Mouse (Mus musculus) yolk sac, embryonic 10.5 days (tissue): Measurements from ENCODE around the gene Rad51d.
"Not testable (repeated sequence)": the region's sequence is repeated elsewhere in the genome, so short reads cannot be mapped to it uniquely, and the experiment has no call there.

Experiments used
- DNase-seq: peaks from one replicate; pipeline ENCODE4 v3.0.0-alpha.2; 2017; ENCODE audit warnings: low spot score

Rad51d gene

DNA sequence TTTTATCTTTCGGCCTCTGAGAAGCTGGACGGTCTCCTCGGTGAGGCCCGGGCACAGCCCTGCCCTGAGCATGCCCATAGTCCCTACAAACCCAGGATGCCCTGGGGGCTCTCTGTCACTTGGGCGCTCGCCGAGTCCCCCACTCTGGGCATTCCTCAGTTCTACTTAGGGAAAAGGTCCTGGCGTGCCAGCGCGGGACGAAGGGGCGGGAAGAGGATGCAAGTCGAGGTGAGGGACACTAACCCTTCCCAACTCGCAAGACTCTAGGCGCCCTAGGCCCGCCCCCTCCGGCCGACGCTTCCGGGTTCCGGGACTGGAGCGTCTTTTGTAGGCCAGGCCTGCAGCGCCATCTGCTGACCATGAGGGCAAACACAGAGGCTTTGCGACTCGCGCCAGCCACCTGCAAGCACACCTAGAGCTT lies at the start of gene Rad51d:
Gene Rad51d, minus strand, starts transcription at position 273 of the 421 bp plus-strand sequence.
- DNase-seq: peak; percentile 92

DNA sequence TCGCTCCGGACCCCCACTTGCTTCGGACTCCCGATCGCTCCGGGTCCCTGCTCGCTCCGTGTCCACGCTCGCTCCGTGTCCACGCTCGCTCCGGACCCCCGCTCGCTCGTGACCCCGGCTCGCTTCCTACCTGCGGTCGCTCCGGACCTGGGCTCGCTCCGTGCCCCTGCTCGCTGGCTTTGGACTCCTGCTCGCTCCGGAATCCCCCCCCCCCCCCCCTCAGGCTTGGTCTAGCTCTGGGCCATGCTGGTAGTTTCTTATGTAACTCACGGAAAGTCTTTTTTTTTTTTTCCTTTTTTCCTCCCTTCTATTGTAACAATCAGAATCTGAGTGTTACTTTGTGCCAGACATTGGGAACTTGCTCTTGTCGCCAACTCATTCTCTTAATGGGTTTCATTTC lies 42.8 kb upstream of the Rad51d start:
- no peak for DNase-seq

DNA sequence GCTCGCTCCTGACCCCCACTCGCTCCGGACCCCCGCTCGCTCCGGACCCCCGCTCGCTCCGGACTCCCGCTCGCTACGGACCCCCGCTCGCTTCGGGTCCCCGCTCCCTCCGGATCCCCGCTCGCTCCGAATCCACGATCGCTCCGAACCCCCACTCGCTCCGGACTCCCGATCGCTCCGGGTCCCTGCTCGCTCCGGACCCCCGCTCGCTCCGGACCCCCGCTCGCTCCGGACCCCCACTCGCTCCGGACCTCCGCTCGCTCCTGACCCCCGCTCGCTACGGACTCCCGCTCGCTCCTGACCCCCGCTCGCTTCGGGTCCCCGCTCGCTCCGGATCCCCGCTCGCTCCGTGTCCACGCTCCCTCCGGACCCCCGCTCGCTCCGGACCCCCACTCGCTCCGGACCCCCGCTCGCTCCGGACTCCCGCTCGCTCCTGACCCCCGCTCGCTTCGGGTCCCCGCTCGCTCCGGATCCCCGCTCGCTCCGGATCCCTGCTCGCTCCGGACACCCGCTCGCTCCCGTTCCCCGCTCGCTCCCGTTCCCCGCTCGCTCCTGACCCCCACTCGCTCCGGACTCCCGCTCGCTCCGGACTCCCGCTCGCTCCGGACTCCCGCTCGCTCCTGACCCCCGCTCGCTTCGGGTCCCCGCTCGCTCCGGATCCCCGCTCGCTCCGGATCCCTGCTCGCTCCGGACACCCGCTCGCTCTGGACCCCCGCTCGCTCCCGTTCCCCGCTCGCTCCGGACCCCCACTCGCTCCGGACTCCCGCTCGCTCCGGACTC lies 41.4 kb upstream of the Rad51d start:
- DNase-seq: not testable (repeated sequence)

DNA sequence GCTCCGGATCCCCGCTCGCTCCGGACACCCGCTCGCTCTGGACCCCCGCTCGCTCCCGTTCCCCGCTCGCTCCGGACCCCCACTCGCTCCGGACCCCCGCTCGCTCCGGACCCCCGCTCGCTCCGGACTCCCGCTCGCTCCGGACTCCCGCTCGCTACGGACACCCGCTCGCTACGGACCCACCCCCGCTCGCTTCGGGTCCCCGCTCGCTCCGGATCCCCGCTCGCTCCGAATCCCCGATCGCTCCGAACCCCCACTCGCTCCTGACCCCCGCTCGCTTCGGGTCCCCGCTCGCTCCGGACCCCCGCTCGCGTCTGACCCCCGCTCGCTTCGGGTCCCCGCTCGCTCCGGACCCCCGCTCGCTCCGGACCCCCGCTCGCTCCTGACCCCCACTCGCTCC lies 40.7 kb upstream of the Rad51d start:
- DNase-seq: not testable (repeated sequence)

DNA sequence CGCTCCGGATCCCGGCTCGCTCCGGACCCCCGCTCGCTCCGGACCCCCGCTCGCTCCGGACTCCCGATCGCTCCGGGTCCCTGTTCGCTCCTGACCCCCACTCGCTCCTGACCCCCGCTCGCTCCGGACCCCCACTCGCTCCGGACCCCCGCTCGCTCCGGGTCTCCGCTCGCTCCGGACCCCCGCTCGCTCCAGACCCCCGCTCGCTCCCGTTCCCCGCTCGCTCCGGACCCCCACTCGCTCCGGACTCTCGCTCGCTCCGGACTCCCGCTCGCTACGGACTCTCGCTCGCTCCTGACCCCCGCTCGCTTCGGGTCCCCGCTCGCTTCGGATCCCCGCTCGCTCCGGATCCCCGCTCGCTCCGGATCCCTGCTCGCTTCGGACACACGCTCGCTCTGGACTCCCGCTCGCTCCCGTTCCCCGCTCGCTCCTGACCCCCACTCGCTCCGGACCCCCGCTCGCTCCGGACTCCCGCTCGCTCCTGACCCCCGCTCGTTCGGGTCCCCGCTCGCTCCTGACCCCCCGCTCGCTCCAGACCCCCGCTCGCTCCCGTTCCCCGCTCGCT lies 40.1 kb upstream of the Rad51d start:
- not testable (repeated sequence) for DNase-seq

DNA sequence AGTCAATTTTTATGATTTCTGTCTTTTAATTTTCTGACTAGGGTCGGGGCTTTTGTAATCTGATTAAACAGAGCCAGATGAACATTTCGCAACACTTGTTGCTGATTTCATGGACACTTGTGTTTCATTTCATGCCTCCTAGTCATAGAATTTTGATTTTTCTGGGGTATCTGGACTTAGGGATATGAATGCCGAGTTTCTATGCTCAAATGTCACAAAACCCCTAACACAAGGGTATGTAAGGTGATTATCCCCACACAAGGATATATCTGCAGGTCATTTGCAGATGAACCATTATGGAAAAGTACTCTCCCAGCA lies 39.2 kb upstream of the Rad51d start:
- no peak for DNase-seq

DNA sequence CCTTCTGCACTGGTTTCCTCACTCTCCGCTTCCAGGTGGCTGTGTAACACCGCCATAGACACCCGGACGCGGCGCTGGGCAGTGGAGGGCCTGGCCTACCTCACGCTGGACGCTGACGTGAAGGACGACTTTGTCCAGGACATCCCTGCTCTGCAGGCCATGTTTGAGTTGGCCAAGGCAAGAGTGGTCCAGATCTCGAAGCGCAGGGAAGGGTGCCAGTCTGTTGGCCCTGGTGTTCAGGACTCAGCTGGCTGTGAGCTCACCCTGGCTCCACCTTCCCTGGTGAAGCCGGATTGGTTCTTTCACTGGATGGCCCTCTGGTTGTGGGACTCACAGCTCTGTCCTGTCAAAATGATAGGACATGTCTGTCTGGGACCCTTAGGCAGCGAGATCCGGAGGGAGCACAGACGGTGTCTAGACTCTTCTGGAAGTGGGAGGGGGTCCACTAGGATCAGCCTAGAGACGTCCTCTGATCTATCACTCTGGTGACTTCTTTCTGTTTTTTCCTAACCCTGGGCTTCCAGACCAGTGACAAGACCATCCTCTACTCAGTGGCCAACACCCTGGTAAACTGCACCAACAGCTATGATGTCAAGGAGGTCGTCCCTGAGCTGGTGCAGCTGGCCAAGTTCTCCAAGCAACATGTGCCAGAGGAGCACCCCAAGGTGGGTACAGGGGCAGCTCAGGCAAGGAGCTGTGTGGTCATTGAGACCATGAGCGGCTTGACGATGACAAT lies 38.7 kb upstream of the Rad51d start:
- DNase-seq: no peak

DNA sequence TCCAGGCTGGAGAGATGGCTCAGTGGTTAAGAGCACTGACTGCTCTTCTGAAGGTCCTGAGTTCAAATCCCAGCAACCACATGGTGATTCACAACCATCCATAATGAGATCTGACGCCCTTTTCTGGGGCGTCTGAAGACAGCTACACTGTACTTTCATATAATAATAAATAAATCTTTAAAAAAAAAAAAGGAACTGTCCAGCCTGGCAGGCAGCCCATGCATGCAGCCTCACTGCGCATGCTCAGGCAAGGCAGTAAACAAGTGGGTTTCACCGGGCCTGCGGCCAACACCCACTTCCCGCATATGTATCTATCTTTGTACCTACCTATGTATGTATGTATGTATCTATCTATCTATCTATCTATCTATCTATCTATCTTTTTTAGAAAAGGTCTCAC lies 33.5 kb upstream of the Rad51d start:
- DNase-seq: not testable (repeated sequence)

DNA sequence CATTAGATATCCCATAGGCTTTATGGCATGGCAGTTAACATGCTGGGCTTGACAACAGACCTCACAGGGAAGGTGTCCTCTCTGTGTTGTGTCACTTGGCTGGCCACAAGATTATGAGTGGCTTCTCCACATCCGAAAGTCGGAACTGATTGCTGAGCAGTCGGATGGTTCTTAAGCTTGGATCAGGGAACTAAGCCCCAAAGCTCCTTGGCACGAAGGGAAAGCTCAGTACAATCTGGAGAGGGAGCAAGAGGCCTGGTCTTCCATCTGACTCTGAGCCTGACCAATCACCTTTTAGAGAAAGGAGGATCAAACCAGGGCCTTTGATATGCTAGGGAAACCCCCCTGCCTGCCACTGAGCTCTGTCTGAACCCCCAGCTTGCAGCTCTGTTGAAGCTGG lies 31.3 kb upstream of the Rad51d start:
- DNase-seq: no peak

DNA sequence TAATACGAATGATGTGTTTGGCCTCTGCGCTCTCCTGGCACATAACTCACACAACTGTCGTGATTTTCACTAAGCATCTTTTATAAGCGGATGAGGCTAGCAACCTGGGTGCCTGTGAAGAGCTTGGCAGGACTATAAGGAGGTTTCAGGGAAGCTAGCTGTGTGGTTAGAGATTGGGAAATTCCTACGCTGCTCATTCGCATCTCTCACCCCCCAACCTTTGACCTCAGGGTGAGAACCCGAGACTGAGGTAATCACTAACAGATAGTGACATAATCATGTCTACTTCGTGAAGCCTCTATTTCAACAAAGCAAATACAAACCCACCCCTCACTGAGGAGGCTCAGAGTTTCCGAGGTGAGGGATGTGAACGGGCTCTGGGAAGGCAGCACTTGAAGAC lies 30.4 kb upstream of the Rad51d start:
- no peak for DNase-seq

DNA sequence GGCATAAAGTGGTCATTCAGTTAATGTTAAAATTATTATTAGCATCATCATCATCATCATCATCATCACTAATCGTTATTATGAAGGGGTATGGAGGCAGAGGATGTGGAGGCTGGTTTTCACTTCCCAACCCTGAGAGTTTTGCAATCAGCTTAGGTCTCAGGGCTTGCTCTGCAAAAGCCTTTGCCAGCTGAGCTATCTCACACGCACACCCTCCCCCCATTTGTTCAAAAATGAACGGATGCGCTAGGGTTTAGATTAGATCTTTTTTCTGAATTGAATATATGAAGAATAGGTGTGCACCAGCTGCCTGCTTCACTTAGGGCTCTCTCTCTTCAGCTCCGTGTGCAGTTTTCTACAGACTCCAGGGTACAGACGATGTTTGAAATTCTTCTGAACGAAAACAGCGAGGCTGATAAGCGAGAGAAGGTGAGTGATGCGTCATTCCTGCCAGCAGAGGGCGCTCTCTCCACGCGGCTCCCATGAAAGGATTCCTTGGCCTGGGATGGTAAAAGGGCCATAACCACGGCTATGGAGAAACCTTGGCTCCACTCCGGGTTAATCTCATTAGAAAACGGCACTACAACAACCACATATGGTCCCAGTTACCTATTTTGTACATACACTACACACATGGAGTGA lies 24.4 kb upstream of the Rad51d start:
- DNase-seq: peak; percentile 61

DNA sequence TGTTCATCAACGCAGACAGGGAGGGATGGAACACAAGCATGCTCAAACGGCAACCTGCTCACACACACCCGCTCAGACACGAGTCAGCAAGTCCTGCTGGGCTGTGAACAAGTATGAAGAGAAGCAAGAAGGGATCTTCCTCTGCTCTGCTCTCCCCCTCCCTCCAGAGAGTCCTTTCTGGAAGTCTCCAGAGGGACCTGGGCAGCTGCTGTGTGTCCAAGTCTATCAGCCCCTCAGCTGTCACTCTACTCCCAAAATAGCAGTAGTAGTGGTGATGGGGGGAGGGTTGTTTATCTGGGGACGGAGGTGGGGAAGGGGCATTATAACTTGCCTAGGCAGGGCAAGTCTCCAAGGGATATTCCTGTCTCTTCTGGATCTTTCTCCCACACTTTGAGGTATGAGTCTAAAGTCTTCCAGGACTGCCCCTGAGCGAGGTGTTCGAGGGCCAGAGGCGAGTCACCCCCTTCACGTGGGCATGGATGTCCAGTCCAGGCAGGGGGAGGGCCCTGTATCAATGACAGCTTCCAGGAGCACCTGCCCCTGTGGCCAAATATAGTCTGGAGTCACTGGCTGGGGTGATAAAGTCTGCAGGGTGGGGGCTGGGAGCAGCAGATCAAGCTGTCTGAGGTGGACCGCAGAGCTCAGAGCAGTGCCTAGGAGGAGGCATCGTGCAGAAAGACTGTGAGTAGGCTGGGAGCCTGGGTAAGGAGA lies 20.4 kb upstream of the Rad51d start:
- no peak for DNase-seq

DNA sequence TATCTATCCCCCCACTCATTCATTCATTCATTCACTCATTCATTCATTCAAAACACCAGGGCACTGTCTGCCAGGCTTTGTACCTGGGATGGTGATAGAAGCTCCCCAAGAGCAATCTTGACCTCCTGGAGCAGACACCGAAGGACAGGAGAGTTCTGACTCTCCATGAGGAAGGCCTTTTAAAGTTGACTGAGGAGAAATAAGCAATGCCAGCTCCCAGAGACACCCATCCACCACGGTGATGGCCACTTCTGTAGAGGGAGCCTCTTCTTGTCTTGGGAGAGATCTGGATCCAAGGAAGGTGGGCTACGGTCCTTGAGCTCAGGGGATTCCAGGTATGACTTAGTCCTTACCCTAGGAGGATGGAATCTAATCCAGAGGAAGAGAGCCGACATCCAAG lies 19.8 kb upstream of the Rad51d start, which contains the start of gene Unc45b:
Gene Unc45b, plus strand, starts transcription at position 301 of the 400 bp plus-strand sequence.
- DNase-seq: no peak

DNA sequence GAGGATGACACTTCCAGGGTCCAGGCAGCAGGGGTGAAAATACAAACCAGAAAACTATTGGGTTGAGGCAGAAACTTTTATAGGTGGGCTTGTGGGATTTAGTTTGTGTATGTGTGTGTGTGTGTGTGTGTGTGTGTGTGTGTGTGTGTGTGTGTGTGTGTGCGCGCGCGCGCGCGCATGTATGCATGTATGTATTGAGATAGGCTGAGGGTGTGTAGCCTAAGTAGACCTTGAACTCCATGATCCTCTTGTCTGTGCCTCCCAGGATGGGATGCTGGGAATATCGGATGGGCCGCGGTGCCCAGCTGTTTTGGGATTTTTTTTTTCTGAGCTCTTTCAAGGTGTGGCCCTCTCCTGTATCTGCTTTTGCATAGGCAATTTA lies 18.2 kb upstream of the Rad51d start:
- no peak for DNase-seq

DNA sequence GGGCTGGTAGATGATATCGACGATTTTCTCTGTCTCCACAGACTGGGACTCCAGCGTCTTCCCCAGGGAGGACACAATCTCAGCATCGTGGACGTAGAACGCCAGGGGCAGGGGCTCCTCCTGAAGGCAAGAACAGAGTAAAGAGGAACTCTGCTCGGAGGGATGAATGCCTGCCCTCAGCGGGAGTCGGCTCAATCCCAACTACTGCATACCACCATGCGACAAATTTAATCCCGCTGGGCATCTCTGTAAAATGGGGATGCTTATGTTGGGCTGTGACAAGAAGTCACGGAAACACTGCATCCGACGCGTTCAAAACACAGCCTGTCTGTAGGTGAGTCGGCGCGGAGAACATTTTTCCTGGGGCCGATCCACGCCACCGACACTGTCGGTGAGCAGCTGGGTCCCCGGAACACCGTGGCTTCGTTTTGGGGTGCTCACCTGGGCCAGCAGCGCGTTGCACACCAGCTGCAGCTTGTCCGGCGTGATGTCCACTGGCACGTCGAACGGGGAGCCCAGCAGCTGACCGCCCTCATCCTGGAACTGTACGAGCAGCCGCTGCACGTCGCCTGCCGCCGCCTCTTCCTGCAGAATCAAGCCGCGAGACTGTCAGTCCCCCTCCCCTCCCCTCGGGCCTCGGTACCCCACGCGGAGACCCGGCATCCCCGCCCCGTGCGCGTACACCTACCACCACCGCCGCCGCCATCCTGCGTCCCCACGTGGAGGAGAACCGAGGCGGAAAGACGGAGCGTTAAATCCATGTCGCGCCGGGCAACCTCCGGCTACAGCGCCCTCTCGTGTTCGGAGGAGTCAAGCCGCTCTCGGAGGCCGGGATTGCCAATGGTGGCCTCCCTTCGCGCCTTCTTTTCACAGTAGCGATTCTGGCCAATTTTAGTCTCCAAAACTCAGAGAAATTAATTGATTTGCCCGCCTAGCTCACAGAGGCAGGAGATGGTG lies 17.5 kb upstream of the Rad51d start, which contains the start of gene Nle1:
Gene Nle1, minus strand, starts transcription at position 761 of the 957 bp plus-strand sequence.
- DNase-seq: peak; percentile 86

DNA sequence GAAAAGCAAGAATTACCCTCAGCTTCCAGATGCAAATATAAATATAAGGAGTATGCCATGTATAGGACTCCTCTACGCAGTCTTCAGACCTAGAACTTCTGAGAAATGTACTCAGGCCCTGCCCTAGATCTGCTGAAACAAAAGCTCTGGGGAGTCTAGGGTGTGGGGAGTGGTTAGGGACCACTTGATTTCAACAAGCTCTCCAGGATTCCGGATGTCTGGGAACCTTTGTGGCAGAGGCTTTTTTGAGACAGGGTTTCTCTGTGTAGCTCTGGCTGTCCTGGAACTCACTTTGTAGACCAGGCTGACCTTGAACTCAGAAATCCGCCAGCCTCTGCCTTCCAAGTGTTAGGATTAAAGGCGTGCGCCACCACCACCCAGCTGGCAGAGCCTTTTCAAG lies 15.4 kb upstream of the Rad51d start:
- no peak for DNase-seq

DNA sequence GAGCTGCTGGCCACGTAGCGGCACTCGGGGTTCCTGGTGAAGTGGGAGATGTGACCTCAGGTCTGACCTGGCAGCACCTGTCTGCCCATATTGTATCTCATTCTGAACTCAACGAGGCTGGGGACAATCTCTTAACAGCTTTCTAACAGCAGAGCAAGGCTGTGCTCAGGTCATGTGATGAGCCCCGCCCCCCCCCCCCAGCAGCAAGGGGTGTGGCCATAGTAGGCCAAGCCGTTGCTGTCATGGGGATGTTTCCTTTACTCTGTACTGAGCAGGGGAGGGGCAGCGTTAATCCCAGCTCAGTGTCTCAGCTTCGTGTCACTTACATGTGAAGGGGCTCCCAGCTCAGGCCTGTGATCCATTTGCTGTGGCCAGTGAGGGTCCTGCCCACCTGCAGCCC lies 14.5 kb upstream of the Rad51d start:
- no peak for DNase-seq

DNA sequence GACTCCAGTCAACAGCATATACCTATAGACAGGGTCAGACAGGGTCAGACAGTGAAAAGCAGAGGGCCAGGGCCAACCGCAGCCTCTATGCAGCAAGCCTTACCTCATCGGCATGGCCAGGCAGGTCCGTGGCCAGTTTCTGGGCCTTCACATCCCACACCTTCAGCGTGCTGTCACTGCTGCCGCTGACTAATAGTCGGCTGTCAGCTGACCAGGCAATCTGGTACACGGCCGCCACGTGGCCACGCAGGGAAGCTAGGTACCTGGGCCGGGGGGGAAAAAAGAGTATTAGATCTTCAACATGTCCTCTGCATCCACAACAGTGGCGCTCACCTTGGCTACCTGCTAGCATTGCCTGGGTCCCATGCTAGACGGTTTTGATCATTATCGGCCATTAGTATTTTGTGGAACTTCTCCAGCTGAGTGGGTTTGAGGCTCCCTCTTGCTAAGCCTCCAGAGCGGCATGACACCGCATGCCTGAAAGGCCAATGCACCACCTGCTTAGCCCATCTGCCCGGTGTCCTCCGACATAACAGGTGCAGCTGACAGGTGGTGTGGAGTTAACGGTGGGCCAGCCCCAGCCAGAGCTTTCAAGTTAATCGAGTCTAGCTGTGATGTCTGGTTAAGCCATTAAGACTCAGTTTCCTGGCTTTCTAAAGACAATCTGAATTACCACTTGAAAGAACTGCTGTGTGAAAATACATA lies 11.3 kb upstream of the Rad51d start:
- no peak for DNase-seq

DNA sequence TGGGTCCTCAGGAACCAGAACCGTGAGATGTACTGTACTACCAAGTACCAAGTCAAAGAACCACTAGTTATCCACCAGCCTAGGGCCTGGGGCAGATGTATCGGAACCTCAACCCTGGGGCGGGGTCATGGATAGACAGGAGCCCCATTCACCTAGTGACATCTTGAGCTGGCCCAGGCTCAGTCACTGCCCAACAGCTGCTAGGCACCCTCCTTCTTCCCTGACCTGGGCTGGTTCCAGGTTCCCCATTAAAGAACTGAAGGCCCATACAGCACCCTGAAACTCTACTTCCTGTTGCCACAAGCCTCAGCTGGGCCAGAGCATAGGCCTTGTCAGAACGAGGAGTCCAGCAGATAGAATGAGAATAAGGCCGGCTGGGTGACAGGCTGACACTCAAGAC lies 9.3 kb upstream of the Rad51d start:
- DNase-seq: no peak

DNA sequence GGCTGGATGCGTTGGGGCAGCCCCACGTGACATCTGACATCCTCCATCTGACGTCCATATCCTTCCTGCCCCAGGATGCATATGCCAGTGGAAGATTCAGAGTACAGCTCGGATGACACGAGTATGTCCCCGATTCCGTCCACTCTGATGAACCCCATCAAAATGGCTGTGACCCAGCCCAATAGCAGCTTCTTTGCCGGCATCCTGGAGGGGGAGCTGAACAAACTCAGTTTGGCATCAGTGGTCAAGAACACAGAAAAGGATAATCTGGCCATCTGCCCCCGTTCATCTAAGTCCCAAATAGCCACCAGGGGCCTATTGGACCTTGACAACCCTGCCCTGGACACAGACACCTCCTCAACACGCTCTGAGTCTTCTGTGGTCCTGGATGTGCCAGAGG lies 7.1 kb upstream of the Rad51d start:
- DNase-seq: no peak
